Mouse (Mus musculus): ENCODE results near the gene Rabl6. TPM values are rescaled to one million over a fixed set of nuclear protein-coding genes. Genes with fewer than 3 reads are reported as not detected.

The Rabl6 gene
- polyA plus RNA-seq, 1 experiment from 2014 or later: 79.0 TPM

GRCm38 (mm10) chr2:25579737-25580460 lies 28.4 kb downstream of the Rabl6 start:
- Histone ChIP-seq H3K9me3 (no peaks in the 10 kb centered on the region), H3K36me3 (peaks cover 22% of the 10 kb centered on the region), H3K27me3 (peaks cover 58% of the 10 kb centered on the region), H3K4me1 (peaks cover 51% of the 10 kb centered on the region), H3K27ac (no peak overlapping the region), H3K9ac (no peak overlapping the region), H3K4me2 (replicated peaks) (peak overlapping the region; percentile 40), H3K4me3 (peak overlapping the region; percentile 25; the same call in 1 of the 2 replicates)
- WGBS: 5% methylated on average over 27 of the region's 27 CpGs
- ATAC-seq (ENCODE audit: insufficient number of reproducible peaks, insufficient read depth, low FRiP score, low TSS enrichment): no peak

- ATAC-seq (ENCODE audit: insufficient number of reproducible peaks, insufficient read depth, low FRiP score, low TSS enrichment): no peak
- peaks cover 52% of the 10 kb centered on the region for H3K4me1 ChIP-seq
- H3K4me3 ChIP-seq: peak overlapping the region; percentile 25; the same call in 1 of the 2 replicates
- no peaks in the 10 kb centered on the region for H3K9me3 ChIP-seq
- peaks cover 14% of the 10 kb centered on the region for H3K36me3 ChIP-seq
- no peak overlapping the region for H3K9ac ChIP-seq
- WGBS: 6% methylated on average over 77 of the region's 77 CpGs
- peaks cover 58% of the 10 kb centered on the region for H3K27me3 ChIP-seq
- H3K4me2 ChIP-seq (replicated peaks): peak overlapping the region; percentile 40
- H3K27ac ChIP-seq: no peak overlapping the region
Measured at GRCm38 (mm10) chr2:25578796-25579736, 29.3 kb downstream of the Rabl6 start.

- Histone ChIP-seq H3K27ac (no peak overlapping the region), H3K9ac (peak overlapping the region; percentile 38), H3K27me3 (peaks cover 58% of the 10 kb centered on the region), H3K4me3 (peak overlapping the region; percentile 25), H3K36me3 (peaks cover 6% of the 10 kb centered on the region), H3K4me1 (peaks cover 61% of the 10 kb centered on the region), H3K9me3 (no peaks in the 10 kb centered on the region), H3K4me2 (replicated peaks) (peak overlapping the region; percentile 45)
- 4% methylated on average over 75 of the region's 75 CpGs for WGBS
- ATAC-seq (ENCODE audit: insufficient number of reproducible peaks, insufficient read depth, low FRiP score, low TSS enrichment): no peak
Measured at GRCm38 (mm10) chr2:25577951-25578795, 30.1 kb downstream of the Rabl6 start.

- 14% methylated on average over 91 of the region's 92 CpGs for WGBS
- no peak overlapping the region for H3K27ac ChIP-seq
- peak overlapping the region; percentile 25 for H3K4me3 ChIP-seq
- no peaks in the 10 kb centered on the region for H3K9me3 ChIP-seq
- H3K27me3 ChIP-seq: peaks cover 58% of the 10 kb centered on the region
- no peak for ATAC-seq (ENCODE audit: insufficient number of reproducible peaks, insufficient read depth, low FRiP score, low TSS enrichment)
- H3K4me2 ChIP-seq (replicated peaks): peak overlapping the region; percentile 45
- H3K4me1 ChIP-seq: peaks cover 56% of the 10 kb centered on the region
- 0 out of 2 replicates have a peak, but pooled peaks cover 4% of the 10 kb centered on the region for H3K36me3 ChIP-seq
- peak overlapping the region; percentile 38 for H3K9ac ChIP-seq
Measured at GRCm38 (mm10) chr2:25576965-25577891, 31.1 kb downstream of the Rabl6 start.

DNA sequence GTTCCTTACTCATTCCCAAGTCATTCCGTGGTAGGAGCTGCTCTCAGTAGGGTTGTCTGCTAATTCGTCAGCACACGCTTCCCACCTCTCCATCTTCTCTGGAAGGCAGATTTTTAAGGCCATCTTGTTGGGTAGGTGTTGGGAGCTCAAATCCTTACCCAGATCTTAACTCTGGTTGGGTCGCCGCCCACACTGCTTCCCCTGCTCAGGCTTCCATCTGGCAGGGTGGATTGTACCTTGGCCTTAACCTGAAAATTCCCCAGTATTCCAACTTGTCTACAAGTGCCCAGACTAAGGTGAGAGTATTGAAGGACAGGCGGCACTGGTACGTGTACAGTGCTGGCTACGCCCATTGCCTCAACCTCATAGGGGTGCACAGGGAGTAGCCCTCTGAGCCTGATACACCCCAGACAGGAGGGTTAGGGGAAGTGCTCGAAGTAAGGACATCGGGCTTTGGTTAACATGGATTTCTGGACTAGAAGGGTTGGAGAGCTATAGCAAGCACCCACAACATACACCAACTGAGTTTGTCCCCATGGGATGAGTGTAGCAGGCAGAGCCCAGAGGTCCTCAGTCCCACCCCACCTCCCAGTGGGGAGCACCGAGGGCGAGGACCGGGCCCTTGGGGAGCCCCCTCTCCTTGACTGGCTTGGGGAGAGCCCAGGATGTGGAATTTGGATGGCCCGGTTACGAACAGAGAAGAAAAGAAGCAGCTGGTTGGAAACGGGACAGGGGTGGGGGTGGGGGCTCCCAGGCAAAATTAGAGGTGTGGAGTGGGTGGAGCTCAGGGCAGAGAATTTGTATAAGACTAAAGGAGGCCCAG lies 32.1 kb downstream of the Rabl6 start:
- ATAC-seq (ENCODE audit: insufficient number of reproducible peaks, insufficient read depth, low FRiP score, low TSS enrichment): no peak
- Histone ChIP-seq H3K9ac (no peak overlapping the region; the same call in 1 of the 2 replicates), H3K4me3 (peak overlapping the region; percentile 65; the same call in 1 of the 2 replicates), H3K36me3 (peaks cover 12% of the 10 kb centered on the region), H3K9me3 (no peaks in the 10 kb centered on the region), H3K4me1 (peaks cover 48% of the 10 kb centered on the region), H3K27me3 (peaks cover 56% of the 10 kb centered on the region), H3K27ac (no peak overlapping the region), H3K4me2 (replicated peaks) (peak overlapping the region; percentile 94)
- 71% methylated on average over 16 of the region's 16 CpGs for WGBS

GRCm38 (mm10) chr2:25575432-25576027 lies 32.8 kb downstream of the Rabl6 start:
- H3K27me3 ChIP-seq: peaks cover 49% of the 10 kb centered on the region
- no peaks in the 10 kb centered on the region for H3K9me3 ChIP-seq
- peaks cover 13% of the 10 kb centered on the region for H3K36me3 ChIP-seq
- 16% methylated on average over 21 of the region's 21 CpGs for WGBS
- H3K9ac ChIP-seq: peak overlapping the region; percentile 69
- H3K4me1 ChIP-seq: peaks cover 45% of the 10 kb centered on the region
- peak overlapping the region; percentile 85 for H3K27ac ChIP-seq
- peak overlapping the region; percentile 94 for H3K4me2 ChIP-seq (replicated peaks)
- H3K4me3 ChIP-seq: peak overlapping the region; percentile 65
- ATAC-seq (ENCODE audit: insufficient number of reproducible peaks, insufficient read depth, low FRiP score, low TSS enrichment): no peak

DNA sequence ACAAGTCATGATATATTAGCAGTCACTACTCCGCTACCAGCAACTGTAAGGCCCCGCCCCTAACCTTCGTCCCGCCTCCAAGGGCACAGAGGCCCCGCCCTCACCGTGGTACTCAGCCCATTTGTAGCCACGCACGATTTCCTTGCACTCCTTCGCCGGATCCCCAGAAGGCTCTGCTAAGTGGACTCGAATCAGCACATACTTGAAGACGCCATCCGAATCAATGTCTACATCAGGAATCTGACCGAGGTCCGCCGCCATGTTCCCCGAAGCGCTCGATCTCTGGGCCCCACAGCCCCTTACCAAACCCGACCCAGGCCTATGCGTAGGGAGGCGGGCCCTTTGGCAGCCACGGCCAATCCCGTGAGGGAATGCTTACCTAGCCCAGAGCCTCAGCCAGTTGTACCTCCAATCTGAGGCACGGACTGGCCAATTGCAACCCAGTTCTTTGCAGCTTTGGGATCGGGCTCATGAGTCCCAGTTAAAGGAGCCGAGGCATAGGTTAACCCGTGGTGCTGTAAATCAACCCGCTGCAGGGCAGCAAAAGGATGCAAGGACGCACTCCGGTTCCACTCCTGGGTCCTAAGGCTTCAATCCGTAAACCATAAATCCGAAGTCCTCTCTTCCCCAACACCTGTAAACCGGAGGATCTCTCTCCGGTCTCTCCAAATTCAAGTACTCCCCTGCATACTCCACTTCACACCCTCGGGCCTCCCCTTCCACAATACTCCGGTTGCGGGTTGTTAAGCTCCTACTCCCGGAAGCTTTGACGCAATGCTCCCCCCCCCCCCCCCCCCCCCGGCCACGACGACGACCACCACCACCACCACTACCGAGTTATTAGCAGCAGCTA lies 33.5 kb downstream of the Rabl6 start, which contains the start of the genes Mamdc4 and Phpt1:
Mamdc4 (minus strand) TSS at position 267 of the 853 bp plus-strand sequence.
Phpt1 (minus strand) TSS at position 646 of the 853 bp plus-strand sequence.
- peak within 1 kb of the TSS; percentile 65 for H3K4me3 ChIP-seq
- H3K9ac ChIP-seq: peak within 1 kb of the TSS; percentile 69
- ATAC-seq (ENCODE audit: insufficient number of reproducible peaks, insufficient read depth, low FRiP score, low TSS enrichment): peak; percentile 98
- peaks cover 42% of the 10 kb centered on the region for H3K27me3 ChIP-seq
- WGBS: under 1% methylated on average over 40 of the region's 45 CpGs
- no peaks in the 10 kb centered on the region for H3K9me3 ChIP-seq
- H3K4me2 ChIP-seq (replicated peaks): peak within 1 kb of the TSS; percentile 94
- peaks cover 20% of the 10 kb centered on the region for H3K36me3 ChIP-seq
- H3K27ac ChIP-seq: peak within 1 kb of the TSS; percentile 85
- peaks cover 41% of the 10 kb centered on the region for H3K4me1 ChIP-seq

DNA sequence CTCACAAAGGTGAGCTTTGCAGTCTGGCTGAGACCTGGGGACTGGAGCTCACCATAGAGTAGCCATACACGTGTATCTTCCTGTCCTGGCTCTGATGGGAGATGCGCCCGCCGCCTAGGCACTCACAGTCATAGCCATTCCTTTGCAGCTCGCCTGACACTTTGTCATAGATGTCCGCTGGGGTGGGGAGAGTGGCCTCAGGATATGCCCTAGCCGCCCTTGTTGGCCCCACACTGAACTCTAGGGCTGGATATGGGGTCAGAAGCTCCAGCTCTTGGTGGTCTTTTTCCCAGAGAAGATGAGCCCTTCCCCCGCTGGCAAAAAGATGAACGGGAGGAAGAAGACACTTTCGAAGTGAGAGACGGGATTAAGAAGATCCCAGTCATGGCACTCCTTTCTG lies 34.2 kb downstream of the Rabl6 start:
- Histone ChIP-seq H3K9me3 (no peaks in the 10 kb centered on the region), H3K4me1 (peaks cover 34% of the 10 kb centered on the region), H3K4me3 (peak overlapping the region; percentile 65), H3K27me3 (peaks cover 35% of the 10 kb centered on the region), H3K4me2 (replicated peaks) (peak overlapping the region; percentile 94), H3K9ac (peak overlapping the region; percentile 69), H3K36me3 (peaks cover 27% of the 10 kb centered on the region), H3K27ac (peak overlapping the region; percentile 85; the same call in 1 of the 2 replicates)
- no peak for ATAC-seq (ENCODE audit: insufficient number of reproducible peaks, insufficient read depth, low FRiP score, low TSS enrichment)
- WGBS: 21% methylated on average over 11 of the region's 11 CpGs

DNA sequence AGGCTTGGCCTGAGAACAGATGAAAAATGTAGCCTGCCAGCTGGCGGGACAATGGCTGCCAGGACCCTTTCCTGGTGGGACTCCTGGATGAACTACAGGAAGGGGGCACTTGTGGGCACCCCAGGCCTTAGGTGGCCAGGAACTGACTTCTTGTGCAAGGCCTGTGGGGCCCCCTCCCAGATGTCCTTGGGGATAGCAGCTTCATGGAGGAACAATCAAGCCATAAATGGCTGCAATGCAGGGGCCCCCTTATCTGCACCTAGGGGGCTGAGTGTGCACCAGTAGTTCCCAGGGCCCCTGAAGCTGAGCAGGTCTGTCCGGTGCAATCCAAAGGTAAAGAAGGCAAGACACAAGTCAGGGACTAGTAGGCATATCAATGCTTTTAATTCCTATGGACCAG lies 35.3 kb downstream of the Rabl6 start:
- H3K4me2 ChIP-seq (replicated peaks): no peak overlapping the region
- WGBS: 85% methylated on average over 2 of the region's 2 CpGs
- no peak overlapping the region for H3K9ac ChIP-seq
- H3K9me3 ChIP-seq: no peaks in the 10 kb centered on the region
- no peak overlapping the region for H3K4me3 ChIP-seq
- peaks cover 37% of the 10 kb centered on the region for H3K36me3 ChIP-seq
- peaks cover 31% of the 10 kb centered on the region for H3K4me1 ChIP-seq
- no peak for ATAC-seq (ENCODE audit: insufficient number of reproducible peaks, insufficient read depth, low FRiP score, low TSS enrichment)
- peaks cover 24% of the 10 kb centered on the region for H3K27me3 ChIP-seq
- no peak overlapping the region for H3K27ac ChIP-seq

All from embryonic facial prominence, embryonic 12.5 days (tissue).